Mouse (Mus musculus): Measurements from ENCODE around the gene Fryl. TPM values are rescaled to one million over a fixed set of nuclear protein-coding genes. Genes with fewer than 3 reads are reported as not detected.

The Fryl gene
- polyA plus RNA-seq, 1 experiment, result 107 TPM

DNA sequence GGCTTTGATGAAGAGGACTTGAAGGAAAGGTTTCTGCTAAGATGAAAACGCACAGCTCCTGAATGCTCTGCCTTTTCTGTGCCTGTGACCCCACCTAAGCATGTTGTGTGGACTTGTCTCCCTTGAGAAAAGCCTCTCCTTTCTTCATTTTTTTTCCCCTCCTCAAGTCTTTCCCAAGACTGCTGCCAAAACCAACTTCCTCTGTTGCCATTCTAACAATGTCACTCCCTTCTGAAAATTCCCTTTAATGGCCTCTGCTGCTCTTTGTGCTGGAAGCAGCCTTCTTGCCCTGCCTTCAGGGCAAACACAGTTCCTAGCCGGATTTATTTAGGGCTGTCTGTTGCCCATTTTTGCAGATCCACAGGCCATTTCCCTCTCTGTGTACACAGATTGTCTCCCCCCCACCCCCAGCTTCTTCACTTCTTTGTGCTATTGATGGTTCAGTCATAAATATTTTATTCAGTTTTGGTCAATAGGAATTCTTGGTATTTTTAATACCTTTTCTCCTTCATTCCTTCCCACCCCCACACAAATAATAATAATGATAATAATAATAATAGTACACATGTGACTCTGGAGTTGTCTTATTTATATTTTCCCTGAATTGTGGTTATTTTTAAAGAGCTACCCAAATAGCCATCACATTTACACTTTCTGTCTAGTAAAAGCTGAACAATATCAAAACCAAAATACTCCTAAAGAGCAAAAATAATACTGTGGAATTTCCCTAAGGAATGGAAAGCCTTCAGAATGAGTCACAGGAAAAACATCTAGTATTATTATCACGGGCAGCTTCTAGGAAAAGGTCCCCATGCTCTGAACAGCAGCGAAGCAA, 23.5 kb upstream of the Fryl start:
- TF ChIP-seq CTCF (IDR thresholded peaks at IDR 0.05; ENCODE audit: borderline replicate concordance, control insufficient read depth, extremely low read depth, insufficient read depth, low read length, poor library complexity) (no peak), POLR2A (IDR thresholded peaks at IDR 0.05; ENCODE audit: control insufficient read depth, extremely low read depth, insufficient read depth, low read length, poor library complexity) (no peak)

DNA sequence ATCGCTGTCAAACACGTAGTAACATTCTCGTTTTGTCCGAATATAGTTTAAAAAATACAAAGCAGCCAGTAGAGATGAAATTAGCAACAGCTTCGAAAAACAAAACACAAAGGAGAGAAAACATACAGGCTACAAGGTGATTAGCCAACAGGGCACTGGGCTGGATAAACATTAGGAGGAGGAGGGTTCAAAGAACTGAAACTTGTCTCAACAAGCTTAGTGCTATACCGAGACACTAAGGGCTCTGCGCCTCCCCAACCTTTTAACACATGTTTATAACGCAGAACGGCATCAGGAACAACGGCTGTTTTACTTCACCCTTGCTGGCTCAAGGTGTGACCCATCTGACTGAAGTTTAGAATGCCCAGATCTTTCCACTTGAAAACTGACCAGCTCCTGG, 22.8 kb upstream of the Fryl start:
- no peak overlapping the region for H3K4me3 ChIP-seq (ENCODE audit: control insufficient read depth, insufficient read depth, low read length)
- TF ChIP-seq CTCF (IDR thresholded peaks at IDR 0.05; ENCODE audit: borderline replicate concordance, control insufficient read depth, extremely low read depth, insufficient read depth, low read length, poor library complexity) (no peak), POLR2A (IDR thresholded peaks at IDR 0.05; ENCODE audit: control insufficient read depth, extremely low read depth, insufficient read depth, low read length, poor library complexity) (no peak)
- H3K36me3 ChIP-seq (ENCODE audit: control insufficient read depth, insufficient read depth, low read length), result no peaks in the 10 kb centered on the region
- H3K27me3 ChIP-seq (ENCODE audit: control insufficient read depth, insufficient read depth, low read length), result no peaks in the 10 kb centered on the region
- DNase-seq, result no peak
- 92% methylated on average over 10 of the region's 10 CpGs for WGBS
- no peak overlapping the region for H3K27ac ChIP-seq (ENCODE audit: control insufficient read depth, insufficient read depth, low read length)
- H3K4me1 ChIP-seq (replicated peaks; ENCODE audit: control insufficient read depth, insufficient read depth, low read length), result peaks cover 4% of the 10 kb centered on the region; the same call in 1 of the 2 replicates

More for the DNA sequence above, 23.5 kb upstream of the Fryl start:
- WGBS, result 90% methylated on average over 4 of the region's 4 CpGs
- no peak overlapping the region for H3K4me3 ChIP-seq (ENCODE audit: control insufficient read depth, insufficient read depth, low read length)
- no peak for DNase-seq
- H3K4me1 ChIP-seq (replicated peaks; ENCODE audit: control insufficient read depth, insufficient read depth, low read length), result peaks cover 4% of the 10 kb centered on the region; the same call in 1 of the 2 replicates
- H3K36me3 ChIP-seq (ENCODE audit: control insufficient read depth, insufficient read depth, low read length), result no peaks in the 10 kb centered on the region
- H3K27ac ChIP-seq (ENCODE audit: control insufficient read depth, insufficient read depth, low read length), result no peak overlapping the region
- no peaks in the 10 kb centered on the region for H3K27me3 ChIP-seq (ENCODE audit: control insufficient read depth, insufficient read depth, low read length)

DNA sequence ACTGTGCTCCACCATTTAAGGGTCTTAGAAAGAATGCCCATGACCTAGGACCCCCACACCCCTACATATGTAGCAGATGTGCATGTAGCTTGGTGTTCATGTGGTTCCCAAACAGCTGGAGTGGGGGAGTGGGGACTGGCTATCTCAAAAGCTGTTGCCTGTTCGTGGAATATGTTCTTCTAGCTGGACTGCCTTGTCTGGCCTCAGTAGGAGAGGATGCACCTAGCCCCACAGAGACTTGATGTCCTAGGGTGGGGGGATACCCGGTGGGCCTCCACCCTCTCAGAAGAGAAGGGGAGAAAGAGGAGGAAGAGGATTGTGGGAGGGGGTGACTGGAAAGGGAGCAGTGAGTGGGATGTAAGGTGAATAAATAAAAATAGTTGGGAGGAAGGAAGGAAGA, 18.5 kb upstream of the Fryl start:
- TF ChIP-seq POLR2A (IDR thresholded peaks at IDR 0.05; ENCODE audit: control insufficient read depth, extremely low read depth, insufficient read depth, low read length, poor library complexity), result no peak
- DNase-seq, result no peak
- 82% methylated on average over 2 of the region's 2 CpGs for WGBS
- H3K4me3 ChIP-seq (ENCODE audit: control insufficient read depth, insufficient read depth, low read length), result no peak overlapping the region
- H3K36me3 ChIP-seq (ENCODE audit: control insufficient read depth, insufficient read depth, low read length), result no peaks in the 10 kb centered on the region
- H3K4me1 ChIP-seq (replicated peaks; ENCODE audit: control insufficient read depth, insufficient read depth, low read length), result peaks cover 4% of the 10 kb centered on the region; the same call in 1 of the 2 replicates
- H3K27me3 ChIP-seq (ENCODE audit: control insufficient read depth, insufficient read depth, low read length), result no peaks in the 10 kb centered on the region
- H3K27ac ChIP-seq (ENCODE audit: control insufficient read depth, insufficient read depth, low read length), result no peak overlapping the region

DNA sequence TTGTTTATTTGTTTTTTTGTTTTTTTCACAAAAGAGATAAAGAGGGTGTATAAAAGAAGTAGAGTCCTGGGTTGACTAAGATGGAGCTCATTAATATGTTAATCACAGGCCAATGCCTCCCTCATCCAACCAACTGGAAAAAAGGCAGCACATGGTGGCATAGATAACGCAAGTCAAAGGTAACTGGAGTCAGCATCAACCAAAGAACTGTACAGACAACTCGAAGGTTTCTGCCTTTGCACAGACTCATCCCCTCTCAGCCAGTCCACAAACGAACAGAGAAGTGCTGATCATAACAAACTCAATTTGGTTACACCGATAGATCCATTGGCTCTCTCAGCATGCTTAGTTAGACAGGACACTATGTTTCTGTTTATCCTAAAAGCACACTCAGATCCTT, 16.8 kb upstream of the Fryl start:
- DNase-seq, result no peak
- no peak overlapping the region for H3K4me3 ChIP-seq (ENCODE audit: control insufficient read depth, insufficient read depth, low read length)
- H3K27ac ChIP-seq (ENCODE audit: control insufficient read depth, insufficient read depth, low read length), result no peak overlapping the region
- H3K36me3 ChIP-seq (ENCODE audit: control insufficient read depth, insufficient read depth, low read length), result no peaks in the 10 kb centered on the region
- no peaks in the 10 kb centered on the region for H3K27me3 ChIP-seq (ENCODE audit: control insufficient read depth, insufficient read depth, low read length)
- 93% methylated on average over 4 of the region's 4 CpGs for WGBS
- TF ChIP-seq POLR2A (IDR thresholded peaks at IDR 0.05; ENCODE audit: control insufficient read depth, extremely low read depth, insufficient read depth, low read length, poor library complexity), result no peak
- no peak for TF ChIP-seq CTCF (IDR thresholded peaks at IDR 0.05; ENCODE audit: borderline replicate concordance, control insufficient read depth, extremely low read depth, insufficient read depth, low read length, poor library complexity)
- H3K4me1 ChIP-seq (replicated peaks; ENCODE audit: control insufficient read depth, insufficient read depth, low read length), result no peaks in the 10 kb centered on the region

DNA sequence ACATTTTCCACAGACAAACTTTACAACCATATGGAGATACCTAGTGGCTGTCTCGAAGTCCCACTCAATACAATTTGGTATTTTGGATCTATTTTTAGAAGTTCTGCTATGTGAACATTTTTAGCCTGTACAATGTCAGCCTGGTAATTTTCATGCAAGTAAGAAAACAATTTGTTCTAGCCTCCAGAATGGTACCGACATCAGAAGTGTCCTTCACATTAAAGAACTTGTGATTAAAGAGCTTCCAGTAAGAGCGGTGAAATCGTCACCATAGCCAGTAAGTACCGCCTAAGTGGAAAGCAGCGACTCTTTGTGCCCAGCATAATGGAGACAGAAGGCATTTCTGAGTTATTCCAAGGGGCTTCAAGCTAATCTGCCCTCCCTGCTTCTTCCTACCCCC, 14.2 kb upstream of the Fryl start:
- peaks cover 4% of the 10 kb centered on the region; the same call in 1 of the 2 replicates for H3K4me1 ChIP-seq (replicated peaks; ENCODE audit: control insufficient read depth, insufficient read depth, low read length)
- H3K27ac ChIP-seq (ENCODE audit: control insufficient read depth, insufficient read depth, low read length), result no peak overlapping the region
- DNase-seq, result no peak
- no peak overlapping the region for H3K4me3 ChIP-seq (ENCODE audit: control insufficient read depth, insufficient read depth, low read length)
- TF ChIP-seq POLR2A (IDR thresholded peaks at IDR 0.05; ENCODE audit: control insufficient read depth, extremely low read depth, insufficient read depth, low read length, poor library complexity) (no peak), CTCF (IDR thresholded peaks at IDR 0.05; ENCODE audit: borderline replicate concordance, control insufficient read depth, extremely low read depth, insufficient read depth, low read length, poor library complexity) (no peak)
- H3K27me3 ChIP-seq (ENCODE audit: control insufficient read depth, insufficient read depth, low read length), result no peaks in the 10 kb centered on the region
- no peaks in the 10 kb centered on the region for H3K36me3 ChIP-seq (ENCODE audit: control insufficient read depth, insufficient read depth, low read length)
- 90% methylated on average over 6 of the region's 6 CpGs for WGBS

DNA sequence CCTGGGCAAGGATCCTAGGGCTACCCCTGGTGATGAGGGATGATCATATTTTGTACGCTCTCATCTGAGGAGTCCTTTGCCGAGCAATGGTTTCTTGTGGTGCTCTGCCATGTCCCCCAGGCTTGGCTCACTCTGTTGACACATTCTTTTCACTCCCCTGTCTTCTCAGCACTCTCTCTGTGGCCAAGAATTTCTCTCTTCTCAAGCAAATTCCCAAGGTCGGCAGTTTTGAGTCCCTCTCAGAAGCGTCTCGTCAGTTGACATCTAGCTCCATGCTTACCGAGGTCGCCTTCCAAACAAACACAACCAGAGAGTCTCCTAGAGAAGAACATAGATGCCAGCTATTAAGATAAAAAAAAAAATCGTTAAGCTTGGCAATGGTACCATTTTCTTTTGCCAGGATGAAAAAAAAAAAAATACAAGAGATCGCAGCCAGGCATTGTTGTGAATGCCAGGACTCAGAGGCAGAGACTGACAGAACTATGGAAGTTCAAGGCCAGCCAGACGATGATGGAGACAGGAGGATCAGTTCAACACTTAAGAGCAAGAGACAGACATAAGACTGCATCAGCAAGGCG, 12.3 kb upstream of the Fryl start:
- TF ChIP-seq POLR2A (IDR thresholded peaks at IDR 0.05; ENCODE audit: control insufficient read depth, extremely low read depth, insufficient read depth, low read length, poor library complexity) (no peak), CTCF (IDR thresholded peaks at IDR 0.05; ENCODE audit: borderline replicate concordance, control insufficient read depth, extremely low read depth, insufficient read depth, low read length, poor library complexity) (no peak)
- no peak for DNase-seq
- H3K36me3 ChIP-seq (ENCODE audit: control insufficient read depth, insufficient read depth, low read length), result no peaks in the 10 kb centered on the region
- H3K4me1 ChIP-seq (replicated peaks; ENCODE audit: control insufficient read depth, insufficient read depth, low read length), result peaks cover 8% of the 10 kb centered on the region; the same call in 1 of the 2 replicates
- WGBS, result 94% methylated on average over 11 of the region's 11 CpGs
- no peak overlapping the region for H3K27ac ChIP-seq (ENCODE audit: control insufficient read depth, insufficient read depth, low read length)
- H3K4me3 ChIP-seq (ENCODE audit: control insufficient read depth, insufficient read depth, low read length), result no peak overlapping the region
- H3K27me3 ChIP-seq (ENCODE audit: control insufficient read depth, insufficient read depth, low read length), result no peaks in the 10 kb centered on the region
